Mouse (Mus musculus) left cerebral cortex, postnatal 4 days (tissue): ENCODE measurements at regions not wholly inside any gene's neighbourhood (a gene's known extent, or its start where the extent isn't known, plus 50 kb on each side); places are given as distances from the start of the nearest gene placed in this dataset.

ENCODE experiments used
- DNase-seq: peaks from one replicate; pipeline ENCODE4 v3.0.0-alpha.2; 2022
- intact Hi-C: fragments of 180-260 bp; cut with DNase I; formaldehyde crosslinking; loops from one replicate; pipeline ENCODE4 v1.15.1; 2025

DNA sequence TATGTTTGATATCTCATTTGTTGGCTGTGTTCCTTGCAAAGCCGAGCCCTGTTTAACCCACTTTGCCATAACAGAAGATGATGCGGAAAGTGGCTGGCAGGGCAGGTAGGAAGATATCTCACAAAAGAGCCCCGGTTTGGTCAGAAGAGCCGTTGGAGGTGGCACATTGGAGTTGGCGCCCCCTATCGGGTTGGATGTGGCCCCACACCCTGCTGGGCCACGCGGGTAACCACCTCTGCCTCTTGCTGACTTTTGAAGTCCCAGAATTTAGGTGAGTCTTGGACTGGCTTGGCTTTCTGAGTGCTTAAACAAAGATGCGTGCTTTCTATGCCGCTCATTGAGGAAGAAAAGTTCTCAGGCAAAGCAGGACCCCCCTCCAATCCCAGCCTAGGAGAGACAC lies 56.1 kb downstream of the Gm4791 start:
- intact Hi-C loops = no loop called here
- DNase-seq = no peak

DNA sequence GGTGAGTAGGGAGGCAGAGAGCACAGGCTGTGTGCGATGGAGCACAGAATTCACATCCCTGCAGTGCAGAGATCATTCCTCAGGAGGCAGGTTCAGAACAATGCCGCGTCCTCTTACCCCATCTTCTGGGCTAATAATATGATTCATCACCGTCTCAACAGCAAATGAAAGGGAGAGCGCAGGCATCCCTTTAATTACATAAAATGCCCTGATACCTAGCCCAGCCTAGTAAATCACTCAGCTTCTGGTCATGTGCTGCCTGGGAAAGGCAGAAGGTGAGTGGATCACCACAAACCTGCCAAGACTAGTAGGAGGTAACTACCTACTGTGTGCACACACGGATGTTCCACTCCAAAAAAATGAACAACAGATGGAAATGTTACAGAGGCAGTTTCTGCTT lies 57.0 kb downstream of the Gm4791 start:
- no peak for DNase-seq

DNA sequence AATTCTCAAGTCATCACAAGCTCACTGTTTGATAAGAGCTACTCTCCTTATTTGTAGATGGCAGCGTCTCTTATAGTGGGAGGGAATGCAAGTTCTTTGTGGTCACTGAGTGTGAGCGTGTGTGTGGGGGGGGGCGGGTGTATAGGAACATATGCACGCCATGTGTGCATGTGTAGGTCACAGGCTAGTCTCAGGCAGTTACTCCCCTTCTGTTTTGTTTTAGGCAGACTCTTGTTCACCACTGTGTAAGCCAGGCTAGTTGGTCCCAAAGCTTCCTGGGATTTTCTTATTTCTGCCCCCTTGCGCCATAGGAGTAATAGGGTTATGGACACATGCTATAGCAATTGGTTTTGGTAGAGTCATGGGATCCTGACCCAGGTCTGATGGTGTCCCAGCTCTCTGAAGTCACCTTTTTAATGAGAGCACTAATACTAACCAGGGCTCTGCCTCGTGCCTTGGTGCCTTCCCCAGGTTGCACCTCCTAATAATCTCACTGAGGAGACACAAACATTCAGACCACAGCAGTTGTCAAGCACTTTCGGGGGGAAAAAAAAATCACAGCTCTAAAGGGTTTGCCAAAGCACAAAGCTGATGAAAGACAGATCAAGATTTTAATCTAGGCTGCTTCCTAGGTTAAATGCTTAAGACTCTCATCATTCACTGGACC lies 60.9 kb downstream of the Gm4791 start:
- intact Hi-C loops = no loop called here

More for the DNA sequence above, 57.0 kb downstream of the Gm4791 start:
- intact Hi-C loops = no loop called here

DNA sequence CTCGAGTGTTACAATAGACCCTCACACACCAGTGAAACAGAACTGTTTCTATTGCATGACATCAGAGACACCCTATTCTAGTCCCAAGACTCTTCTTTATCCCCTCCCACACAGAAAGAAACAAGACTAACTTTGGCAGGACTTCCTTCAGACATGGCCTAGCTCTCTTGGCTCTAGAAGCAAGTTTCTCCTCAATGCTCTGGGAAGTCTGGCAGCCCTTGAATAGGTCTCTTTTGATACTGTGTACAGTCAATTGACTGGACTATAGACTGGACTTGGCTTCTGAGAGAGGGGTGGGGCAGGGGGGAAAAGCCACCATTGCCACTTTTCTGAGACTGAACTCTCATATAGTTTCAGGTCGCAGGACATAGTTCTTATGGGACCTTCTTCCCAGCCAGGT lies 62.2 kb downstream of the Gm4791 start:
- intact Hi-C loops = no loop called here
- no peak for DNase-seq

More for the DNA sequence above, 60.9 kb downstream of the Gm4791 start:
- DNase-seq = no peak

DNA sequence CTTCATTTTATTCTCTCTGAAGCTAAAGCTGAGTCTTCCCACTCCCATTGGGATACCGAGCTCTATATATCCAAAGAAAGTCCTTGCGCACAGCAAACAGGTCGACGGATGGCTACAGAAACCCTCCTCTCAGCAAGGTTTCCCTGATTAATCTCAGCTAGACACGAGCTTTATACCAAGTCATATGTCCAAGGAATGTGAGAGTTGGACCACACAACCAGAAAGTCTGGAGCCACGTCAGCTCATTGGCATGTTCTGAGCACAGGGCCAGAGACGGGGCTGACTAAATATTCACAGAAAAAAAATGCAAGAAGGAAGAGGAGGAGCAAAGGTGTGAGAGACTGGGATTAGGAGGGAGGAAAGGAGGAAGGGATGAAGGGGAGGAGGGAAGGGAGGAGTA lies 64.0 kb downstream of the Gm4791 start:
- DNase-seq = no peak
- intact Hi-C loops = no loop called here

DNA sequence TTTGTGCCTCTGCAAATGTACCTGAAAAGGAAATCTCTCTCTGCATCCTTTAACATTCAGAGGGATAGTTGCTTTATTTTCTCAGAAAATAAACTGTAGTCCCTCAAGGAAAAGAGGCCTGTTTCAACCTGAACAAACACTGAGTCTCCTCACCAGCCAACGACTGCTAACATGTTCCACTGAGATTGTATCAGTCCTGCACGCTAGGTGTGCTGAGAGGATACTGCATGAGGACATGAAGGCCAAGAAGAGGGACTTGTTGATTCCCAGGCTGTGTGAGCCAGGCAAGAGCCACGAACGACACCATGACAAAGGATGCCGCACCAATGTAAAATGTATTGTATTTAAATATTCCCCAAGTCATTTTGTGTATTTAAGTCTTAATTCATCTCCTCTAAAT lies 65.2 kb downstream of the Gm4791 start:
- no peak for DNase-seq
- intact Hi-C loops = no loop called here

DNA sequence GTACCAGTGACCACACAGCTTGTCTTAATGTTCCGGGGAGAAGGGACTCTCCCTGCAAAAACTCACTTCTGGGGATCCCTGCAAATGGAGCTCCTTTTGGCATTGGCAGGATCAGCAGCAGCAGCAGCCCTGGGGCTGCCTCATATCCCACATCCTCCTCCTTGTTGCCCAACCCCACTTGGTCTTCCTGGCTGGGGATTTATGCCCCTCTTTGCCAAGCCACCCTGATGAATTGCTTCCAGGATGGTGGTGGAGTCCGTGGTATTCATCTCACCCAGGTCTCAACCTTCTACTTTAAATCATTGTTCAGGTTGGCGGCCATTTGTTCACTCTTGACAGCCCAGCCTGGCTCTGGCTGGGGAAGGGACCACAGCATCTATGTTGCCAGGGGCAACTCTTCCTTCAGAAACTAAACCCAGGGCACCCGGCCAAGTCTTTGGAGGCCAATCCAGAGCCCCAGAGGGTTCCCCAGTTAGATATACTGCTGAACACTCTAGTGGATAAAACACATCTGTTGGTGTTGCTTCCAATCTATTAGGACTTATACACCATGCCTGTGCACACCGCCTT lies 66.0 kb downstream of the Gm4791 start:
- intact Hi-C loops = no loop called here

DNA sequence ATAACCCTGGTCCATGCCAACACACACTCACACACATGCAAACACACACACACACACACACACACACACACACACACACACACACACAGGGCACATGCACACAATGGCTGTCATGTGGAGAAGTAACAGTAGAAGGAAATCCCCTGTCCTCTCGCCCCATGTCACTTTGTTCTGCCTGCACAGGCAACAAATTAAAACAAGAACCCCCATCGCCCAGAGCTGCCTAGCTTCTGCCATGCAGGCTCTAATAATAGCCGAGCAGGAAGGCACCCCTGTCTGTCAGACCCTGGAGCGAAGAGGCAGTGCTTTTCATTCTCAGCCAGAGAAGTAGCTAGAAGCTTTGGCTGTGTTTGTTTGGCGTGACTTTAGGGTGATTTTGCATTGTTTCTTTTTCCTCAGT lies 70.9 kb downstream of the Gm4791 start:
- DNase-seq = no peak
- intact Hi-C loops = no loop called here

More for the DNA sequence above, 66.0 kb downstream of the Gm4791 start:
- DNase-seq = peak; percentile 82

DNA sequence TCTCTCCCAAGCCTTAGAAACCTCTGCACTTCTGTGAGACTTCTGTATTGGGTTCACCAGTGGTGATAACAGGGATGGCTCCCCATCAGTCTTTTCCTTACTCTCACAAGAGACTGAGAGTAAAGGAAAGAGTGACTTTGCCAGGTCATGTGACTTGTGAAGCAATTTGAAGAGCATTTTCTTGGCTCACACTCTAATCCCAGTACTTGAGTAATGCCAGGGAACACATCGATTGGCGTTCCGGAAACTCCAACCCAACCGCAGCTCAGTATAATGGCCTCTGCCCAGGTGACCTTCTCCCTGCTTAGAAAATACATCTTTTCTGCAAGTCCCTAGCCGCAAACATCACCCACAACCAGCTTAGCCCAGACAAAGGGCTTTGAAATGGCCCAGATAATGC lies 72.4 kb downstream of the Gm4791 start:
- intact Hi-C loops = no loop called here
- no peak for DNase-seq

DNA sequence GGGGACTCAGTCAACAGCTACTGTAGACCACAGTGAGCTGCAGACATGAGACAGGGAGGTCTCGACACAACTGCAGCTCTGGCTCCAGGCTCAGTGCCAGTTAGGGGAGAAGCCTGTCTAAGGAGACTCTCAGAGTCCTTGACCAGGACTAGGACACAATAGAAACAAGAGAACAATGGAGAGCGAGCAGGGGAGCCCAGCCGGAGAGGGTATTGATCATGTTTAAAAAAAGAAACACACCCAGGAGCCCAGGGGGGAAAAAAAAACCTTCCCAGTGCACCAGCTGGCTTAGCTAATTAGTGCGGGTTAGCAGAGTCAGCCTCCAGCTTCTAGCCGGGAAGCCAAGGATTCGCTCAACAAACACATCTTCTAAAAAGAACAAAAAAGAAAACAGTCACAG lies 78.4 kb downstream of the Gm4791 start:
- DNase-seq = no peak

DNA sequence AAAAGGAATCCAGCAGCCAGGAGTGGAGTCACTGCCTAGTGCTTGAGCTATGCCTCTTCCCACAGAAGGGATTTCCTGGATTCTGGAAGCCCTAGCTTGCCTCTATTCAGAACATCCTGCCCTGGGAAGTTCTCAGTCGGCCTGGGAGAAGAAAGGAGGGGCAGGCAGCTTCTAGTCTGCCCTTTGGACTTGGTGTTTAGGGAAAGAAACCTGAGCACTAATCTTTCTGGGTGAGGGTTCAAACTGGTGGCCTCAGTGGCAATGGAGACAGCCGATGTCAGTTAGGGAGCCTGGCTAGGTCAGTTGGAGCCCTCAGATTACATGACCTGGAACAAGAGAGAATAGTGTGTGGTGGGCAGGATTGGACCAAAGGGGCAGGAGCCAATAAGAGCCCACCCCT lies 78.9 kb downstream of the Gm4791 start:
- intact Hi-C loops = no loop called here

More for the DNA sequence above, 78.4 kb downstream of the Gm4791 start:
- intact Hi-C loops = no loop called here

DNA sequence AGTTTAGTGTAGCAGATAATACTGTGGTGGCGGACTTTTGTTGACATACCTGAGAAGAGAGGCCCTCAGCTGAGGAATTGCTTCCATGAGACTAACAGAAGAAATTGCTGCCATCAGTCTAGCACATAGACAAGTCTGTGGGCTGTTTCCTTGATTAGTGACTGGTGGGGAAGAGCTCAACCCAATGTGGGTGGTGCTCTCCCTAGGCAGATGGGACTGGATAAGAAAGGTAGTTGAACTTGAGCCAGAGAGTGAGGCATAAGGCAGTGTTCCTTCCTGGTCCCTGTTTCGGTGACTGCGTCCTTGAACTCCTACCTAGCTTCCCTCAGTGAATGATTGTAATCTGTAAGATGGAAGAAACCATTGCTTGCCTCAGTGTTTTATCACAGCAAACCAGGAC lies 79.4 kb downstream of the Gm4791 start:
- no peak for DNase-seq
- intact Hi-C loops = no loop called here

More for the DNA sequence above, 78.9 kb downstream of the Gm4791 start:
- no peak for DNase-seq

DNA sequence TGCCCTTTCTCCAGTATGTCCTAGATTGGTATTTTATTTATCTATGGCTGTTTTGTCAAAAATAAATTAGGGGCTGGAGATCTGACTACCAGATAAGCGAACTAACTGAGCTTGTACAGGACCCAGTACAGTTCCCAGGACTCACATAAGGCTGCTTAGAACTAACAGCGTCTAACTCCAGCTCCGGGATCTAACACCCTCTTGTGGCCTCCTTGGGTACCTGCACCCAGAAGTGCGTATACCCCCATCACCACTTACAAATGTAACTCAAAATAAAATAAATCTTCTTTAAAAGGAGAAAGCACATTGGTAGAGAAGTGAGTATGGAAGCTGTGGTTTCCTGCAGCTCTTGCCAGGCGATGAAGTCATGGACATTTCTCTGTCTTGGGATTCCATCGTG lies 82.9 kb downstream of the Gm4791 start:
- no peak for DNase-seq
- intact Hi-C loops = no loop called here

DNA sequence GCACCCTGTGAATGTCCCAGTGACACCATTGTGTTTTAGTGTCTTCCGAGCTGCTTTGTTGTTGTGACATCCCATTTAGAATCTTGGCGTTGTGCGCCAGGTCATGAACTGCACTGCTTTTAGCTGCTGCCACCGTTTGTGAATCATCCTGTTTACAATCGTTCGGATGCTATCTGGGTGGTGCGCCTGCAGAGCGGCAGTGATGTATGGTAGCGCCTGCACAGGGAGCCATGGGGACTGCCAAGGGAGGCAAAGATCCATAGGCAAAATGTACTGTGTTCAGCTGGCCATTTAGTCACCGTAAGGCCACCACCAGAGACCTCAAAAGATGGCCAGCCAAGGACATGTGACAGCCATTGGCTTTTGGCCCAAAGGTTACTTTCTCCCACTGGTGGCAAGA lies 93.3 kb downstream of the Gm4791 start:
- no peak for DNase-seq
- intact Hi-C loops = no loop called here

DNA sequence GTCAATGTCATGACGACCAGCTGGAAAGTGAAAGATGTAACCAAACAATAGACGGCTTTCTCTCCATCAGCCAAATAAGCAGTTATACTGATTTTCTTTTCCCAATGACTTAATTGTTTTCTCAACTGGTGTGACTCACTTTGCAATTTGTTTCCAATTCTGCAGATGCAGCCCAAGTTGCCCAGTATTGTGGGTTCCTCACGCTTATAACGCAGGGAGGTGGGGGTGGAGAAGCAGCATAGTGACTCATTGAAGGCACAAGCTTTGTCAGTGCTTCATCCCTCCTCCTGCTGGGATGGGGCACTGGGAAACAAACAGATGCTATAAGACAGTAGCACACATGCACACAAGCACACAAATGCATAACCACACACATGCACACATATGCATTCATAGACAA lies 97.1 kb downstream of the Gm4791 start:
- no peak for DNase-seq

DNA sequence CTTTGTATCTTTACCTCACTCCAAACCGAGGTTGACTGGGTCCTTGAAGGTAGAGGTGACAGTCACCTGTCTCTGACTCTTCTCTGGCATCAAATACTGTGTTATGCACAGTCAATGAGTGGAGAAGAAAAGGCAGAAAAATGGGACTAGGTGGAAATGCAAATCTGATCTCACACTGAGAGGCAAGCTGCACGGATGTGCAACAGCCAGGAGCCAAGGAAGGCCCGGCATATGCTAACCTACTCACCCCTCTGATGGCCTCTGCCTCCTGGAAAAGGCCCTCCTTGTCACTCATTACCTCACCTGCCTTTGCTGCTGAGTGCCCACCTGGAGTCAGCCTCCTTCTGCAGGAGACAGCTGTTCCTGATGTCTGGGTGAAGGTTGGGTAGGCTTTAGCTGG lies 104.8 kb downstream of the Gm4791 start:
- DNase-seq = peak; percentile 10
- intact Hi-C loops = no loop called here

More for the DNA sequence above, 97.1 kb downstream of the Gm4791 start:
- intact Hi-C loops = no loop called here

DNA sequence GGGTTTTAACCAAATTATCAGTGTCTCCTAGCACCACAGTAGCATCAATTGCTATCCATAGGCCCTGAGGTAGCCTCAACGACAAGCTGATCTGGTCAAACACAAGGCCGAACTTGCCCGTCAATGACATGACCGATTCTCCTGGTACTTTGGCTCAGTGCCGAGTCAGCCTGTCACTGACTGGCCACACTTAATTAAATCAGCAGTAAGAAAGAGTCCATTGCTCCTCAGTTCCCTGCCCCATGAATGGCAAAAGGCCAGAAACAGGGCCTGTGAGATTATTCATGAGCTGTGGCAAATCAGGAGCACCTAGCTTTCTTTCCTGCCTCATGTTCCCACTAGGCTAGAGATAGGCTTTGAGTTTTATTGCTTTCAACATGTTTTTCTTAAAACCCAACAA lies 105.4 kb downstream of the Gm4791 start:
- intact Hi-C loops = no loop called here
- peak; percentile 88 for DNase-seq

DNA sequence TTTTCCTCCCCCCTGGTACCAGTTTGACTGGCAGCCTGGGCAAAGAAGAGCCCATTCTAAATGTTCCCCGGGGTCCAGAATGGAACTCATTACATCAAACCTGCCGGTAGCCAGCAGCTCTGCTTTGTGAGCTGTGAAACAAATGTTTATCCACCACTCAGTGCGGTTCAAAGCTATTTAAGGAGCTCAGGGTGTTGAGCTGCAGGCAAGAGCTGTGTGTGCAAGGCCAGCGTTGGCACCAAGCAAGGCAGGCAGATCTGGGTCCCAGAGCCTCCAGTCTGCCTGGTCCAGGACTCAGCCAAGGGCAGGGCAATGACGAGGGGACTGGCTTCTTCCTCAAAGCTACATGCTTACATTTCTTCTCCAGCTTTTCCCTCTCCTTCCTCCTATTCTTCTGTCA lies 109.6 kb downstream of the Gm4791 start:
- no peak for DNase-seq
- intact Hi-C loops = no loop called here

DNA sequence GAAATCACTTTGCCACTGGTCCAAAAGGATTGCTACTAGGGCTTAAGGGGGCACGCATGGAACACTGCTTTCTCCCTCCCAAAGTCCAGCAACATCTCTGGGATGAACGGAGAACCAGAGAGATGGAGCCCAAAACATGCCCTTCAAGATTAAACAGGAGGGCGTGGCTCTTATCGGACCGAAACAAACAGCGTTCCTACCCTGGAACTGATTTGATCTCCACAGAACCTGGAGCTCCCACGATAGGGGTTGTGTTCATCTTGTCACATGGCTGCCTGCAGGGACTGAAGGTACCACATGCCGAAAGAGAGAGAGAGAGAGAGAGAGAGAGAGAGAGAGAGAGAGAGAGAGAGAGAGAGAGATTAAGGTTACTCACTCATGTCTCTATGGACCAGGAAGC lies 120.7 kb downstream of the Gm4791 start:
- intact Hi-C loops = no loop called here
- DNase-seq = no peak

DNA sequence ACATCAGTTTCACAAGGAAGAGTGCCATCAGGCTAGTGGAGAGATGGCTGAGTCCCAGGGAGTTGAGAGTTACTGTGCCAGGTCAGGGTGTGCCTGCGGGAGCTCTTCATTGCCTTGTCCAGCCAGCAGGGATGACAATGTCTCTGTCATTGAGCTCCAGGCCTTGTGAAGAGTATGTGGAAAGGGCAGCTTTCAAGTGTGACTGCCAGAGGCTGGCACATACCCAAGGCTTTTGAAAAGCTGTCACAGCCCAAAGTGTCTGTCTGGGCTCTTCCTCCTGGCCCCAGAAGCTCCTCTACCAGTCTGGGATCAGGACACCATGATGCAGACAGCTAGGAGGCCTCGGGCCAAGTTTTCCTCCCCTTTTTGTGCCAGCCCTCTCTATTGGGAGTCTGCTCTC lies 124.6 kb downstream of the Gm4791 start:
- intact Hi-C loops = no loop called here
- peak; percentile 96 for DNase-seq

DNA sequence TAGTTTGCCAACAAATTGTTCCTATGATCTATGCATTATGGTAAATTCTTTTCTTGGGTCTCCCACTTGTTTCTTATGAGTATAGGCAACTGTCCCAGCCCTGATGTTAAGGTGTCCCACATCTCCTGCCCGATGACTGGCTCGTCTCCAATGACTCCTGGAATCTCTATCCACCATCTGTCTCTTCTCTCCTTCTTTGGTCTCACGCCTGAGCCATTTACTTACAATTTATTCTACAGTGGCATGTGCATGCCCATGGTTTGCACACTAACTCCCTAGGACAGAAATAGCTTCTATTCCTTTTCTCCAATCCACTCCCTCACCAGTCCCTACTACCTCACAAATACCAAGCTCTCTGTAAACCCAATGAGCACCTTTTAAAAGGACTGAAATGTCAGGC lies 127.0 kb downstream of the Gm4791 start:
- intact Hi-C loops = no loop called here
- peak; percentile 46 for DNase-seq

DNA sequence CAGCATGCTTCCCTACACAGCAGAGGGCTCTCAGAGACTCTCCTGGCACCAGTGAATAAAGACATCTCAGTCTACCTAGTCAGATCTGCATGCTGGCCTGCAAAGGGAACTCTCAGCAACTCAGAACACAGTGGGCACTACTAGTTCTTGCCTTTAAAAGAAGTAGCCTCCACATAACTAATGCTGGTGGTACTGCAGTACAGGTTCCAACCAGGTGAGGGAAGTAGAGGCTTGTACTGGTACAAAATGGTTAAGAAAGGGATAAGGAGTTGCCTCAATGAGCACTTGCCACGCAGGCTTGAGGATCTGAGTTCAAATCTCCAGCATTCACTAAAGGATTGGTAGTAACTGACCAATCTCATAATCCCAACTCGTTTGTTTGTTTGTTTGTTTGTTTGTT lies 127.7 kb downstream of the Gm4791 start:
- intact Hi-C loops = no loop called here

More for the DNA sequence above, 127.7 kb downstream of the Gm4791 start:
- DNase-seq = peak; percentile 18
